Mouse (Mus musculus): Measurements from ENCODE around the gene 4933411K16Rik.

DNA sequence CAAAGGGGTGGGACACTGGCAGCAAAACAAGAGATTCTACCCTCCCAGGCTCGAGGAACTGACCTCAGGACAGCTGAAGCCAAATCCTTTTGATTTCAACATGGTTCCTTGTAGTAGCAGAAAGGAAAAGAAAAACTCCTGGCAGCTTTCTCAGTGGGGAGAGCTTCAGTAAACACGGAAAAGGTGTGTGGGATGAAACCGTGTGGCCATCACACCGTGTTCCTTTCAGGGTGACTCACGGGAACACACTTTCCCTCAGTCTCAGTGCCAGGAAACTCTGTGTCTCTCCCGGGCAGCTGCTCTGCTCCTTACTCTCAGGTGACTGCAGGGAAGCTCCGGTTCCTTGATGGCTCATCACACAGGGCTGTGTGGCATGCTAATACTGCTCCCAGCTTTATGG, 6.4 kb downstream of the 4933411K16Rik start:
- no peak for TF ChIP-seq CTCF (IDR thresholded peaks at IDR 0.05 in 2 of 3, conservative IDR thresholded peaks at IDR 0.05 in 1 of 3; ENCODE audit: control insufficient read depth in 1 of 3, insufficient read depth in 1 of 3, low read depth in 2 of 3, low read length in 3 of 3, poor library complexity in 1 of 3, severe bottlenecking in 1 of 3)
- TF ChIP-seq MXI1 (IDR thresholded peaks at IDR 0.05; ENCODE audit: low read depth, low read length) = no peak
- no peak for TF ChIP-seq TCF12 (IDR thresholded peaks at IDR 0.05; ENCODE audit: low read depth, low read length)
- no peak for TF ChIP-seq POLR2AphosphoS2 (IDR thresholded peaks at IDR 0.05; ENCODE audit: low read length)
- TF ChIP-seq ZKSCAN1 (IDR thresholded peaks at IDR 0.05; ENCODE audit: low read depth, low read length) = no peak
- TF ChIP-seq E2F4 (IDR thresholded peaks at IDR 0.05; ENCODE audit: borderline replicate concordance, low read depth, low read length) = no peak
- no peak for TF ChIP-seq GATA1 (IDR thresholded peaks at IDR 0.05; ENCODE audit: low read depth, low read length)
- no peak for TF ChIP-seq MAX (IDR thresholded peaks at IDR 0.05; ENCODE audit: low read length)
- TF ChIP-seq UBTF (IDR thresholded peaks at IDR 0.05; ENCODE audit: borderline replicate concordance, insufficient read depth, low read depth, low read length) = no peak
- TF ChIP-seq JUND (IDR thresholded peaks at IDR 0.05; ENCODE audit: low read depth, low read length) = no peak

Measured in MEL (cell line).